Mouse (Mus musculus): ENCODE results near the gene Alkbh5.

Alkbh5 gene

GRCm38 (mm10) chr11:60536180-60536858 lies at the start of gene Alkbh5:
TSS of gene Alkbh5 (plus strand) at chr11:60536381.
- peak; percentile 45 for DNase-seq

GRCm38 (mm10) chr11:60492726-60493125 lies 43.5 kb upstream of the Alkbh5 start:
- no peak for DNase-seq

GRCm38 (mm10) chr11:60495692-60496091 lies 40.5 kb upstream of the Alkbh5 start:
- DNase-seq, result no peak

GRCm38 (mm10) chr11:60507281-60507680 lies 28.9 kb upstream of the Alkbh5 start:
- DNase-seq, result peak; percentile 41

- DNase-seq, result no peak
These were observed 27.2 kb upstream of the Alkbh5 start for GRCm38 (mm10) chr11:60508950-60509349.

- no peak for DNase-seq
These were observed 26.7 kb upstream of the Alkbh5 start for GRCm38 (mm10) chr11:60509500-60509899.

- no peak for DNase-seq
These were observed 24.3 kb upstream of the Alkbh5 start for GRCm38 (mm10) chr11:60511893-60512292.

- no peak for DNase-seq
These were observed 23.7 kb upstream of the Alkbh5 start for GRCm38 (mm10) chr11:60512520-60512919.

GRCm38 (mm10) chr11:60514941-60515340 lies 21.2 kb upstream of the Alkbh5 start:
- no peak for DNase-seq

GRCm38 (mm10) chr11:60518305-60518704 lies 17.9 kb upstream of the Alkbh5 start:
- no peak for DNase-seq

GRCm38 (mm10) chr11:60522027-60522426 lies 14.2 kb upstream of the Alkbh5 start:
- no peak for DNase-seq

GRCm38 (mm10) chr11:60522661-60523365 lies 13.4 kb upstream of the Alkbh5 start:
- no peak for DNase-seq

- no peak for DNase-seq
These were observed 9.7 kb upstream of the Alkbh5 start for GRCm38 (mm10) chr11:60526461-60526860.

- no peak for DNase-seq
These were observed 505 bp upstream of the Alkbh5 start for GRCm38 (mm10) chr11:60535676-60536075.

- peak; percentile 92 for DNase-seq
These were observed 782 bp downstream of the Alkbh5 start for GRCm38 (mm10) chr11:60536859-60537467.

- peak; percentile 98 for DNase-seq
These were observed 1.5 kb downstream of the Alkbh5 start for GRCm38 (mm10) chr11:60537468-60538347.

GRCm38 (mm10) chr11:60538371-60539281 lies 2.4 kb downstream of the Alkbh5 start:
- DNase-seq, result peak; percentile 39

- DNase-seq, result no peak
These were observed 3.4 kb downstream of the Alkbh5 start for GRCm38 (mm10) chr11:60539540-60539939.

- DNase-seq, result no peak
These were observed 3.9 kb downstream of the Alkbh5 start for GRCm38 (mm10) chr11:60540002-60540610.

GRCm38 (mm10) chr11:60540761-60541160 lies 4.6 kb downstream of the Alkbh5 start:
- no peak for DNase-seq

GRCm38 (mm10) chr11:60541831-60542230 lies 5.7 kb downstream of the Alkbh5 start:
- DNase-seq, result no peak
